Mouse (Mus musculus) hindbrain, embryonic 16.5 days (tissue): ENCODE results near the gene Cdh20. TPM values are rescaled to one million over a fixed set of nuclear protein-coding genes. Genes with fewer than 3 reads are reported as not detected.

Experiments
- ATAC-seq: fragments of 200-750 bp; cut with Nextera tagmentation; 2 replicates; pipeline ENCODE4 v1.8.0; 2017; ENCODE audit warnings: moderate TSS enrichment, moderate library complexity
- H3K27ac ChIP-seq: fragments of 300-500 bp; sonication (generic); 2 replicates; pipeline ENCODE4 v1.5.1; 2014; ENCODE audit warnings: low read depth, mild to moderate bottlenecking, control low read depth, low read length, moderate library complexity
- H3K27me3 ChIP-seq: fragments of 300-500 bp; sonication (generic); replicated peaks from 2 replicates; pipeline ENCODE4 v1.6.1; 2014; ENCODE audit warnings: low read length; ENCODE audit not compliant: control insufficient read depth, insufficient read depth
- H3K36me3 ChIP-seq: fragments of 300-500 bp; sonication (generic); 2 replicates; pipeline ENCODE4 v1.6.1; 2014; ENCODE audit warnings: mild to moderate bottlenecking, low read length, moderate library complexity, mixed read lengths; ENCODE audit not compliant: control insufficient read depth, insufficient read depth
- H3K4me1 ChIP-seq: fragments of 300-500 bp; sonication (generic); 2 replicates; pipeline ENCODE4 v1.6.1; 2014; ENCODE audit warnings: low read depth, low read length; ENCODE audit not compliant: control insufficient read depth, insufficient read depth
- H3K4me2 ChIP-seq: fragments of 300-500 bp; sonication (generic); 2 replicates; pipeline ENCODE4 v1.6.1; 2014; ENCODE audit warnings: mild to moderate bottlenecking, low read length, control low read depth, moderate library complexity
- H3K4me3 ChIP-seq: fragments of 300-500 bp; sonication (generic); 2 replicates; pipeline ENCODE4 v1.5.1; 2014; ENCODE audit warnings: mild to moderate bottlenecking, low read length, control low read depth, moderate library complexity
- H3K9ac ChIP-seq: fragments of 300-500 bp; sonication (generic); 2 replicates; pipeline ENCODE4 v1.6.1; 2014; ENCODE audit warnings: low read depth, mild to moderate bottlenecking, control low read depth, low read length, moderate library complexity
- H3K9me3 ChIP-seq: fragments of 300-500 bp; sonication (generic); 2 replicates; pipeline ENCODE4 v1.6.1; 2014; ENCODE audit warnings: mild to moderate bottlenecking, low read length, moderate library complexity; ENCODE audit not compliant: control insufficient read depth
- WGBS: fragments of 180-500 bp; shearing (Covaris S2); extraction: QIAGEN DNeasy Blood & Tissue Kit; methylation state at CpG from one replicate; pipeline ENCODE4 v1.1.7; 2014; 5-methylcytosine and 5-hydroxymethylcytosine counted together
- polyA plus RNA-seq: library from polyadenylated mRNA; unstranded; fragments of >200 nt; fragmentation: Nextera tagmentation; extraction: Ambion mirVana; gene quantifications from 2 replicates; pipeline ENCODE4 v1.2.1, GENCODE M21; 2015

The Cdh20 gene
- polyA plus RNA-seq = 5.6 and 5.7 TPM in 2 replicates

DNA sequence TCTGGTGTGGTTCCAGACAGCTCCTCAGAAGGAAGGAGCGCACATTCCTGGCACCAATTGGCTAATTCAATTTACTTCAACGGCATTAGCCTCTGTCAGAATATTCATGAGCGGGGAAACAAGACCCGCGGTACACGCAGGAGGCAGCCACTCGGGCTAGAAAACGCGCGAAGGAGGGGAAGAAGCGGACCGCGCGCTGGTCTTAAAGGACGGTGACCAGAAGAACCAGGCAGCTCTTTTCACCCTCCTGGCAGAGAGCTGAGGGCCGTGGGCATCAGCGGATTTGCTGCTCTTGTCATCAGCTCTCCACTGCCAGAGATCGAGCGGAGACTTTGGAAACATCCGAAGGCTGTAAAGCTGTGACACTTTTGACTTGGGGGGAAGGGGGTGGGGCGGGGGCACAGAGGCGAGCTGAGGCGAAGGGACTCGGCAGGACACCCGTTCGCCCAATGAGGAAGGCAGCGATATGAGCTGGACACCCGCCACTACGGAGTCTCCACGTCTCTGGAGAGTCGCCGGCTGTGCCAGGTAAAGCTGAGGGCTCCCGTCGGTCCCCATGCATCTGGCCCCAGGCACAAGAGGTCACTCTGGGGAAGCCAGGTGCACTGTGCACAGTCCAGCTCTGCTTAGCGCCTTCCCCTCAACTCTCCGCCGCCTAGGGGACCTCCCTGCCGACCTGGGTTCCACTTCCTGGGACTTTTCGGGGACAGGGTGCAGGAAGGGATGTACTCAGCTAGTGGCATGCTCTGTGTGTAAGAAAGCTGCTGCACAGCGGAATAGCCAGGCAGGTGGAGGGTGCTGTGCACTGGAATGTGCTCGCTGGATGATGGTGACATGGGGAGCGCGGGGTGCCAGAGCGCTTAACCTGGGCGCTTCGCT lies at the start of gene Cdh20:
Gene Cdh20, plus strand, starts transcription at position 159 of the 879 bp plus-strand sequence.
- Histone ChIP-seq H3K4me3 (peak within 1 kb of the TSS; percentile 53), H3K36me3 (no peaks in the 10 kb centered on the region), H3K4me1 (no peaks in the 10 kb centered on the region), H3K9me3 (no peaks in the 10 kb centered on the region), H3K4me2 (peak within 1 kb of the TSS; percentile 63), H3K27me3 (no peaks in the 10 kb centered on the region), H3K27ac (peak within 1 kb of the TSS; percentile 37), H3K9ac (peak within 1 kb of the TSS; percentile 73)
- ATAC-seq = peak; percentile 75
- 1% methylated on average over 46 of the region's 46 CpGs for WGBS

DNA sequence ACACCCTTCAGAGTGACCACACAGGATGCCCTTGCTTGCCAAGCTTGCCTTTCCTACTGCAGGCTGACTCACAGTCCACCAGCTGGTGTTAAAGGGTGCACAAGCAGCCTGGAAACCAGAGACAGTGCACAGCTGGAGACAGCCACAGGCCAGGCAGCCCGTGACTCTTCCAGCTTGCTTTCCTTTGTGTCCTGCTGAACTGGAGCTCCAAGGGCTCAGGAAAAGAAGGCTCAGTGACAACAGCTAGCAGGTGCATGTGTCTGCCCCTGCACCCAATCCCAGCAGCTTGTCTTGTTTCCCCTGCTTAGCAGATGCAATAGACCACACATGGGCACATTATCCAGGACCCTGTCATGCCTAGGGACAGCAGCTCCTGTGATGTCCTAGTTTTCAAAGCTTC lies 21.5 kb upstream of the Cdh20 start:
- no peaks in the 10 kb centered on the region for H3K9me3 ChIP-seq
- H3K4me2 ChIP-seq = no peak overlapping the region
- ATAC-seq = peak; percentile 96
- peak overlapping the region; percentile 20; the same call in 1 of the 2 replicates for H3K27ac ChIP-seq
- H3K4me1 ChIP-seq = 0 out of 2 replicates have a peak, but pooled peaks cover 3% of the 10 kb centered on the region
- 0% methylated on average over 1 of the region's 1 CpGs for WGBS
- H3K4me3 ChIP-seq = no peak overlapping the region
- no peak overlapping the region for H3K9ac ChIP-seq
- no peaks in the 10 kb centered on the region for H3K36me3 ChIP-seq
- H3K27me3 ChIP-seq = no peaks in the 10 kb centered on the region

DNA sequence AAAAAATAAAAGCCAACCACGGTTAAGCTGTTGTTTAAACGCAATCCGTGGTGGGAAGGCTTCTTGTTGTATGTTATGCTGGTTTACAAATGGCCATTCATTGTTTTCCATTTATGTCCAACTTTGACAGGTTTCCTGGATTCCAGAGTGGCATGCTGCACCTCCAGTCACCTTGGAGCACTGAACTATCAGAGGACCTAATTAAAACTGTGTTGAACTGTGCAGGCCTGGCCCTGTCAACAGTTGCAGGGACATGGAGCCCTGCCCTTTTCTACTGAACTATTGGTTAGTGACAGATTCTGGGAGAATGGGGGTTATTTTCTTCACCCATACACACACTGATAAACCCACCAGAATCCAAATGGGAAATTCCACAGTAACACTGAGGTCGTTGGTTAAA lies 20.9 kb upstream of the Cdh20 start:
- Histone ChIP-seq H3K27ac (no peak overlapping the region), H3K4me3 (no peak overlapping the region), H3K27me3 (no peaks in the 10 kb centered on the region), H3K9me3 (no peaks in the 10 kb centered on the region), H3K4me2 (no peak overlapping the region), H3K36me3 (no peaks in the 10 kb centered on the region), H3K9ac (no peak overlapping the region), H3K4me1 (0 out of 2 replicates have a peak, but pooled peaks cover 3% of the 10 kb centered on the region)
- WGBS = 54% methylated on average over 4 of the region's 4 CpGs
- ATAC-seq = no peak

DNA sequence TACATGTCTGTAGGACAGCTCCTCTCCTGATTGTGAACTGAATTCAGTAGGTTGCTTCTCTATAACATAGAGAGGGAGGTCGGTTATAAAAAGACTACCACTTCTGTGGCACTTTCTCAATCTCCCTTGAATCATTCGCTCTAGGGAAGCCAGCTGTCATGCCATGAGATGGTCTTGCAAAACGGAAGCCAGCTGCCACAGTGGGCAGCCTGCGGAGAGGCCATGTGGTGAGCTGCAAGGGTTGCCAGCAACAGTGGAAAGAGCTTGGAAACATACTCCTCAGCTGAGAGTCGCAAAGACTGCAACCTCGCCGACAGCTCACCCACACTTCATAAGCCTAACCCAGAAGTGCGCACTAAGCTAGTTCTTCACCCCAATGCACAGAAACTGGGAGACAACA lies 13.8 kb upstream of the Cdh20 start:
- Histone ChIP-seq H3K9ac (no peak overlapping the region), H3K4me3 (no peak overlapping the region), H3K36me3 (no peaks in the 10 kb centered on the region), H3K4me1 (no peaks in the 10 kb centered on the region), H3K27ac (no peak overlapping the region), H3K27me3 (no peaks in the 10 kb centered on the region), H3K9me3 (no peaks in the 10 kb centered on the region), H3K4me2 (no peak overlapping the region)
- peak; percentile 91 for ATAC-seq
- WGBS = 58% methylated on average over 8 of the region's 8 CpGs

DNA sequence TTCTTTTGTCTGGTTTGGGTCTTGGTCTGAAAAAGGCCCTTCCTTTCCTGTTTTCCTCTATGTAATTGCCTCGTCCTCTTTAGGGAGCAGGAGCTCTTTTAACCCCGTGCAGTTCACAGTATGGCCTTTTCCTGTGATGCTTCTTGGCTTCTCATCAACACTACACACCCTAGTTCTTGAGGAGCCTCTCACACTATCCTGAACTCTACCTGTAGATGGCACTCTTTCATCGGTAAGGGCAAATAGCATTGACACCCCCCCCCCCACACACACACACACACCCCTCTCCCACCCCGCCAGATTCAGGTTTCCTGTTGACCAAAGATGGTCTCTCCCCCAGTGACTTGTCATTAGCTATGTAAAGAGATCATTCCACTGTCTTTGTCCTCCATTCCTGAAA lies 12.4 kb upstream of the Cdh20 start:
- Histone ChIP-seq H3K4me2 (no peak overlapping the region), H3K36me3 (no peaks in the 10 kb centered on the region), H3K27me3 (no peaks in the 10 kb centered on the region), H3K9ac (no peak overlapping the region), H3K4me3 (no peak overlapping the region), H3K4me1 (no peaks in the 10 kb centered on the region), H3K9me3 (no peaks in the 10 kb centered on the region), H3K27ac (no peak overlapping the region)
- no peak for ATAC-seq
- 50% methylated on average over 4 of the region's 4 CpGs for WGBS

DNA sequence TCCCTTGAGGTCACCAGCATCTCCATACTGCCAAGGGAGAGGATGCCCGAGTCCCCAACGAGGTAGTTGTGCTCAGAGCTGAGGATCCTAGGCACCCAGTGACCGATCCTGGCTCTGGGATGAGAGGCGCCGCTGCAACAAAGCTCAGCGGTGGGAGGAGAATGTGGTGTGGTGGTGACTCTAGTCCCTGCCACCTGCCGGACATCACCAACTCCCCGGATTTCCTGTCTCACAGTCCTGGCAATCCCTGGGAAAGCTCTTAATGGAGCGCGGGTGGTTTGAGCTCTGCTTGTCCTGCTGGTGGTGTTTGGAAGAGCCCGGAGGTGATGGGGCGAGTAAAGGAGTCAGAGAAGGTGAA lies 900 bp downstream of the Cdh20 start:
- Histone ChIP-seq H3K4me2 (peak overlapping the region; percentile 63), H3K36me3 (no peaks in the 10 kb centered on the region), H3K27ac (peak overlapping the region; percentile 37), H3K9ac (peak overlapping the region; percentile 73), H3K27me3 (no peaks in the 10 kb centered on the region), H3K9me3 (no peaks in the 10 kb centered on the region), H3K4me1 (no peaks in the 10 kb centered on the region), H3K4me3 (peak overlapping the region; percentile 53)
- peak; percentile 80 for ATAC-seq
- under 1% methylated on average over 12 of the region's 12 CpGs for WGBS

DNA sequence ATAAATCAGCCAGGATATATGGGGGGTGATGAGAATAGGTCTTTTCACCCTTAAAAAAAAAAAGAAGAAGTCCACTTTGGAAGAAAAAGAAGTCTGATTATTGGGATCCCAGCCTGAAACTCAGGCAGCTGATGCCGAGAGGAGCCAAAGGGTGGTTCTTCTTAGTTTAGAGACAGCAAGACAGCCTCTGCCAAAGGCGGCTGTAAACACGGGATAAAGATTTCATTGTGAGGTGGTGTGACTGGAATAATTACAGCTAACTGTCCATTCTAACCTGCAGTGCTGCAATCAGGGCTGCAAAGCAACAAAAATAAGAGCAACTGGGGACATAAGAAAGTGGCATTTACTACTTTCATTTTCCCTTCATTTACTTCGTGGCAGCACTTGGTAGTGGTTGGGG lies 3.6 kb downstream of the Cdh20 start:
- WGBS = 47% methylated on average over 4 of the region's 4 CpGs
- Histone ChIP-seq H3K36me3 (no peaks in the 10 kb centered on the region), H3K4me1 (no peaks in the 10 kb centered on the region), H3K27ac (0 out of 2 replicates have a peak overlapping the region, but pooled peaks have one; percentile 34), H3K27me3 (no peaks in the 10 kb centered on the region), H3K9ac (no peak overlapping the region), H3K4me3 (no peak overlapping the region; the same call in 1 of the 2 replicates), H3K4me2 (peak overlapping the region; percentile 63), H3K9me3 (no peaks in the 10 kb centered on the region)
- ATAC-seq = peak; percentile 29; the same call in 1 of the 2 replicates

DNA sequence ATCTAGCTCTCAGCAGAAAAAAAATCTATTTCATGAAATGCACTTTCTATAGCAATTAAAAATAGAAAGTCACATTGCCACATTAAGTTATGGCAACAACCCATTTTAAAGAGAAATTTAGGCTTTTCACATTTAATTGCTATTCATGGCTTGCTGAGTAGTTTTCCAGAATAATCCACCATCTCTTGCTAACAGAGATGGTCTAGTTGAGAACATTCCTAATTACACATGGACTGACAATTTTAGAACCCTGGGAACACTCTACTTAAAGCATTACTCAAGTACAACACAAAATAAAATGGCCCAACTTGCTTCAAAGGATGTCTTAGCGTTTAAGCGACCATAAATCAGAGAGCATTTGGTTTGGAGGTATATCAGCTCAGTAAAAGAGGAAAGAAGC lies 4.9 kb downstream of the Cdh20 start:
- no peak overlapping the region for H3K9ac ChIP-seq
- no peaks in the 10 kb centered on the region for H3K9me3 ChIP-seq
- WGBS = 92% methylated on average over 2 of the region's 2 CpGs
- no peak overlapping the region for H3K27ac ChIP-seq
- no peaks in the 10 kb centered on the region for H3K4me1 ChIP-seq
- no peaks in the 10 kb centered on the region for H3K27me3 ChIP-seq
- H3K4me3 ChIP-seq = no peak overlapping the region
- no peak overlapping the region for H3K4me2 ChIP-seq
- ATAC-seq = no peak
- no peaks in the 10 kb centered on the region for H3K36me3 ChIP-seq

DNA sequence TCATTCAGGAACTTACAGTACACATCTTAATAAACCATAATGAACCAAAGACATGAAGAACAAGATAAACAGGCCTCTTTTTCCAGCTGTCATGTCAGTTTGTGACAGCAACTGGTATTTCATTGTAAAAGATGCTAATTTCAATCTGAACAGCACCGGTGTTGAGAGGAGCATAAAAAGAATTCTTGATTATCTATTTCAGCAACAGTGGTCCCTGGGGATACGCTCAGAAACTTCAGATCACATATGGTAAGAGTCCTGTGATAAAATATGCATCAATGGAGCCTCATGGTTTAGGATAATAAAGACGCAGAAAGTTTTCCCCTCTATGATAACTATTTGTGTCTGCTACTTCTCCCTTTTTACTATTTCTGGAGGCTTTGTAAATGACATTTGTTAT lies 25.2 kb downstream of the Cdh20 start:
- no peaks in the 10 kb centered on the region for H3K27me3 ChIP-seq
- no peaks in the 10 kb centered on the region for H3K9me3 ChIP-seq
- H3K9ac ChIP-seq = no peak overlapping the region
- no peak overlapping the region for H3K4me3 ChIP-seq
- no peaks in the 10 kb centered on the region for H3K4me1 ChIP-seq
- 42% methylated on average over 3 of the region's 3 CpGs for WGBS
- no peaks in the 10 kb centered on the region for H3K36me3 ChIP-seq
- H3K4me2 ChIP-seq = no peak overlapping the region
- no peak for ATAC-seq
- H3K27ac ChIP-seq = no peak overlapping the region
